Mouse (Mus musculus) adrenal gland (tissue): ENCODE measurements around the gene Gpcpd1.

ENCODE experiments used
- intact Hi-C: fragments of 180-260 bp; cut with DNase I; formaldehyde crosslinking; loops from one replicate; pipeline ENCODE4 v1.15.1; 2025

Gene Gpcpd1

DNA sequence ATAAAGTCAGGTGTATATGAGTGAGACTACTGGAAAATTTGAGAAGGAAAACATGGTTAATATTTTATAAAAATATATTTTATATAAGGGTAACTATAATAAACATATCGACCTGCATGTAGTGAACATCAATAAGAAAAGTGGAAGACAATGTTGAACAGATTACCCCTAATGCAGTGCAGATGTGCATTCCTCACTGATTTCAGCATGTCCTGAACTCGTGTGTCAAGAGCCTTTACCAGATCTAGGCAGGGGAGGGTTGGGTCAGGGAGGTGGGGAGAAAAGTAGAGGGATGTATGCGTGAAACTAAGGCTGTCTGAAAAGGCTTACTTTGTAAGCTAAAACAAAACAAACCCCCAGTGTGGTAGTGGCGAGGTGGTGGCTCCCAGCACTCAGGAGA lies 61.4 kb downstream of the Gpcpd1 start:
- intact Hi-C loops: no loop called here

- intact Hi-C loops: loop anchor here (5.0 to 10.0 kb wide), 4 partner anchors 184 to 389 kb away; partner anchors contain the start of genes Mcm8 and Trmt6
These were observed 69.3 kb downstream of the Gpcpd1 start for GRCm38 (mm10) chr2:132518021-132518901.

- intact Hi-C loops: loop anchor here (5.0 to 10.0 kb wide), 4 partner anchors 185 to 390 kb away; partner anchors contain the start of genes Mcm8 and Trmt6
These were observed 70.2 kb downstream of the Gpcpd1 start for GRCm38 (mm10) chr2:132517194-132517836.

DNA sequence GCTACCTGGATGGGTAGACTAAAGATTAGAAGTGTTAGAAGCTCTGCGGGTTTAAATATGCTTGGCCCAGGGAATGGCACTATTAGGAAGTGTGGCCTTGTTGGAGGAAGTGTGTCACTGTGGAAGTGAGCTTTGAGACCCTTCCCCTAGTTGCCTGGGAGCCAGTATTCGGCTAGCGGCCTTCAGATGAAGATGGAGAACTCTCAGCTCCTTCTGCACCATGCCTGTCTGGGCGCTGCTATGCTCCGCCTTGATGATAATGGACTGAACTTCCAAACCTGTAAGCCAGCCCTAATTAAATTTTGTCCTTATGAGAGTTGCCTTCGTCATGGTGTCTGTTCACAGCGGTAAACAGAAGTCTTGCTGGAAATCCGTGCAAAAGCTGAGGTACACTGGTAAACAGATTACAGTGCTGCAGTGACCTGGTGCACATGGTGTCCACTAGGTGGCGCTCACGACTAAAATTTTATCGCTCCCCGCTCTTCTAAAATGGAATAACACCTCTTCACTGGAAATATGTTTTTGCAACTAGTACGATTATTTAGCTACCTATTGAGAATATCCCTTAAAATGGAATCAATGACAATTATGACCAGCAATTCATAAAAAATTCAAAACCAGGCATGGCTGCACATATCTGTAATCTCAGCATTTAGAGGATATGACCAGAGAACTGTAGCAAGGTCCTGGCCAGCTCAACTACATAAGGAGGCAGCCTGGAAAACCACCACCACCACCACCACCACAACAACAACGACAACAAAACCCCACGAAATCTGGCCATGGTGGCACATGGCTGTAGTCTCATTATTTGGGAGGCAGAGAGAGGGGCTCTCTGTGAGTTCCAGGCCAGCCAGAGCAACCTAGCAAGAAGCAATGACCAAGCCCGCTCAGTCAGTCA lies 71.1 kb downstream of the Gpcpd1 start:
- intact Hi-C loops: loop anchor here (5.0 to 10.0 kb wide), 4 partner anchors 186 to 391 kb away; partner anchors contain the start of genes Mcm8 and Trmt6

GRCm38 (mm10) chr2:132515607-132516006 lies 71.9 kb downstream of the Gpcpd1 start:
- intact Hi-C loops: loop anchor here (5.0 to 10.0 kb wide), 4 partner anchors 187 to 392 kb away; partner anchors contain the start of genes Mcm8 and Trmt6

DNA sequence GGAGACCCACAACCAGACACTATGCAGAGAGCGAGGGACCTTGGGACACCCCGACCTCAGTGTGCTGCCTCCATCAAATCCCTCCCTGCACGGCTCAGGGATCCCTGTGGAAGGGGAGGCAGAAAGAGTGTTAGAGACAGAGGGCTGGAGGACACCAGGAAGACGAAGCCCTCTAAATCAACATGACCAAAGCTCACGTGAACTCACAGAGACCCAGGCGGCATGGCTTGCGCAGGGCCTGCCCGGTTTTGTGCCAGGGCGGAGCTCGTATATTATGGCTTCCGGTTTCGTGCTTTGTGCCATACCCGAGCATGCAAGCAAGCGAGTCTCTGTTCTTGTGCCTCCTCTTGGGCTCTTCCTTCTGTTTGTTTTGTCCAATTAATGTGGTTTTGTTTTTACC lies 72.5 kb downstream of the Gpcpd1 start:
- intact Hi-C loops: loop anchor here (5.0 to 10.0 kb wide), 4 partner anchors 187 to 392 kb away; partner anchors contain the start of genes Mcm8 and Trmt6

GRCm38 (mm10) chr2:132514353-132514752 lies 73.2 kb downstream of the Gpcpd1 start:
- intact Hi-C loops: loop anchor here (10.0 kb wide), 1 partner anchor 300 kb away; the partner anchor contains the start of genes Mcm8 and Trmt6

- intact Hi-C loops: loop anchor here (10.0 kb wide), 1 partner anchor 301 kb away; the partner anchor contains the start of genes Mcm8 and Trmt6
These were observed 74.0 kb downstream of the Gpcpd1 start for GRCm38 (mm10) chr2:132513371-132514181.

DNA sequence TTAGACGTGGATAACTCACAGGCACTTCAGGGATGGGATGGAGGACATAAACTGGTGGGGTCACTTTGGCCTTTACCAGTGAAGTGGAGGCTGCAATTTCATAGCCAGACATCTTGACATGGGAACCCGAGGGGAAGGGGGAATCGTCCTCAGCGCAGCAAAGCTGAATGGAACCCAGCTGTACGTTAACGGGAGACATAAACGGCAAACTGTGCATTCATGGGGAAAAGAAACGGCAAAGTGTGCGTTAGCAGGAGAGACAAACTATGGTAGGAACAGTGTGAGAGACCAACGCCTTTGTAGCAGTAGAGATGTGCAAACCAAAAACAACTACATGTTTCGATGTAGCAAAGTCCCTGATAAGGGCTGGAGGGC lies 74.6 kb downstream of the Gpcpd1 start:
- intact Hi-C loops: loop anchor here (10.0 kb wide), 1 partner anchor 302 kb away; the partner anchor contains the start of genes Mcm8 and Trmt6

DNA sequence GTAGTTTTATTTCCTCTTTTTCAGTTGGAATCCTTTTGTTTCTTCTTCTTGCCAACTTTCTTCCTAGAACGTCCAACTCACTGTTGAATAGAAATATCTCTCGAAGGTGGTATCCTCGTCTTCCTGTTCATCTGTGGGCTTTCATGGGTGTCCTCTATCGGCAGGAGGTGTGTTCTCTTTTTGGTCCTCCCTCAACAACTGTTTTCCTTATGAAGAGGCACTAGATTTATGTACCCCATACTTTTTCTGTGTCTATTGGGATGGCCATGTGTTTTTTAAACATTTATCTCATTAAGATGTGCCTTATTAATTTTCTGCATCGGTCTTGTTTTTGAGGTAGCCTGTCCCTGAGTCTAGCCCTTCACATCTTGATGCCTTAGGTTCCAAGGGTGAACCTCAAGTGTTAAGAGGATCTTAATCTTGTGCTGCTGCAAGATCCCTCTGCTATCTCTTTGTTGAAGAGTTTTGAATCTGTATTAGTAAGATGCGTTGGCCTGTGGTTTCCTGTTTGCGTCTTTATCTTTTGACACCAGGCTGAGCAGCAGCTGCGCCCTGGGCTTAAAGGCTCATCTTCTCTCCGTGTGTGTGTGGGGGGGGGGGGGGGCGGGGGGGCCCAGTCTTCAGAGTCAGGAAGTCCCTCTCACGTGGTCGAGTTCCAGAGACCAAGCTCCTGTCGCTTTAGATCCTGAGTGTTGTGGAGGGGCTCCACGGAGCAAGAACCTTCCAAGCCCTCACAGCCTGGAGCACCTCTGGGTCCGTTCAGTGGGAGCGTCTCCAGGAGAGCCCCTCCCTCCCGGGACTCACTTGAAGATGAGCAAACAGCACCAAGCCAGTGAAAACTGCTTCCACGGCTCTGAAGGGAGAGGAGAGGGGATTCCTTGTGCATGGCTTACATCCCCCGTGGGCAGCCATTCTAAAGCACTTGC lies 75.2 kb downstream of the Gpcpd1 start:
- intact Hi-C loops: loop anchor here (10.0 kb wide), 1 partner anchor 302 kb away; the partner anchor contains the start of genes Mcm8 and Trmt6

- intact Hi-C loops: loop anchor here (10.0 kb wide), 1 partner anchor 304 kb away; the partner anchor contains the start of genes Mcm8 and Trmt6
These were observed 76.3 kb downstream of the Gpcpd1 start for GRCm38 (mm10) chr2:132511011-132511818.

DNA sequence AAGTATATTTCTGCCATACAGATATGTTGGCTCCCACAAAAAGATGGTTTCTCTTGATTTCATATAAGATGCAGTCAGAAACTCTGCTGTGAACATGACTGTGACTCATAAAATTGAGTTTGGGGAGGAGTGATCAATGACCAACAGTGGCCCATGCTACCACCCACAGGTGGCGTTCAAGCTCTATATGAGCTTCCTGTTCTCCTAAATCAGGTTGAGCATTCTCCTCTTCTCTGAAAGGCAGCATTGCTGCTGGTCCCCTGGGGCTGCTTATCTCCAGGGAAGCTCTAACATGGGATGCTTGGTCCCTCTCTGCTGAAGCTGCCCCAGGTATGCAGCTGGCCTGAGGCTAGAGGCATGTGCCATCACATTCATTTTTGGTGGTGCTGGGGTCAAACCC lies 77.8 kb downstream of the Gpcpd1 start:
- intact Hi-C loops: loop anchor here (5.0 to 10.0 kb wide), 2 partner anchors 305 to 403 kb away; partner anchors contain the start of genes Mcm8 and Trmt6

DNA sequence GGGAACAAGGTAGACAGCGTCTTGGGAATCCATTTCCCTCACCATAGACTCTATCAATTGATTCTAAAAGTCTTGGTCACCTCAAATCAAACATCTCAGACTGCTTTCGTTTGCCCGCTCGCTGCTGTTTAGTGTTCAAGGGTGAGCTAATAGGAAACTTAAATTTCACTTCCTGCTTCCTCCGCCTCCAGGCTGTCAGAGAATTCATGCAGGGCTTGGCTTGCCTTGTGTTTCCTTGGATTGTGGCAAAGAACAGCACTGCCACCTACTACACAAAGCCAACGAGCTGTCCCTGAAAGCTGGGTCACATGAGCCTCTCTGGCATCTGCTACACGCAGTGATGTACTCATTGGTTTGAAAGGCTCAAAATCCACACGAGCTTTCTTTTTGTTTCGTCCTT lies 78.3 kb downstream of the Gpcpd1 start:
- intact Hi-C loops: loop anchor here (5.0 kb wide), 1 partner anchor 403 kb away; no protein-coding TSS in a partner anchor

GRCm38 (mm10) chr2:132507521-132507920 lies 80.0 kb downstream of the Gpcpd1 start:
- intact Hi-C loops: loop anchor here (5.0 kb wide), 1 partner anchor 405 kb away; no protein-coding TSS in a partner anchor

DNA sequence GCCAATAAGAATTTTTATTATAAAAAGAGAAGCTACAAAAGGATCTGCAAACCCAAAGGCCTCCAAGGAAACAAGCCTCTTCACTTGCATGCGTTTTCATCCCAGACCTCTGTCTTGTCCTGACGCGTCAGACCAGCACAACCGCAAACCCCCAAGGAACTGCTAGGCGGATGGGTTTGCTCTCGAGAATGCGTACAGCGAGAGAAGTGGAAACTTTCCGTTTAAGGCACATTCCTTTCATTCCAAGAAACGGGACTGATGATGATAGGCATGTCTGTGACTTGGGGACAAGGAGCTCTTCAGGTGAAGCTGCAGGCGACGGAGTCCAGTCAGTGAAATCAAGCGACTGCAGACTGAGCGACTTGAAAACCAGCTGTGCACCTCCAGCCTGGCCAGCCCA lies 80.4 kb downstream of the Gpcpd1 start:
- intact Hi-C loops: loop anchor here (5.0 kb wide), 1 partner anchor 405 kb away; no protein-coding TSS in a partner anchor

DNA sequence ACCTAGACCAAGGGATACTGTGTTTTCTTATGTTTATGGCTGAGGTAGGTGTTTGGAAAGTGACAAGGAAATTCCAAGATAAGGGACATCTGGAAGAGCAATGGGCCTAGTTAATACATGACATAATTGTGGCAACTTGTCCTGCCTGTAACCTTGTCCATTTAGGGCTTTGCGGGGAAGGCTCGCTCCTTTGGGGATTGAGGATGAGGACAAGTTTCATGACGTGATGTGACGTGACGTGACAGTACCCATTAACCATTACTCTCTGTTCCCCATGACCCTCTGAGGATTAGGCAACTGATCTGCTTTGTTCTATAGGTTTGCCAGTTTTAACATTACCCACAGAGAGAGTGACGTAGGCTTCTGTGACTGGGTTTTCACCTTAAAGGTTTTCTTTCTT lies 81.7 kb downstream of the Gpcpd1 start:
- intact Hi-C loops: loop anchor here (5.0 kb wide), 1 partner anchor 406 kb away; no protein-coding TSS in a partner anchor

DNA sequence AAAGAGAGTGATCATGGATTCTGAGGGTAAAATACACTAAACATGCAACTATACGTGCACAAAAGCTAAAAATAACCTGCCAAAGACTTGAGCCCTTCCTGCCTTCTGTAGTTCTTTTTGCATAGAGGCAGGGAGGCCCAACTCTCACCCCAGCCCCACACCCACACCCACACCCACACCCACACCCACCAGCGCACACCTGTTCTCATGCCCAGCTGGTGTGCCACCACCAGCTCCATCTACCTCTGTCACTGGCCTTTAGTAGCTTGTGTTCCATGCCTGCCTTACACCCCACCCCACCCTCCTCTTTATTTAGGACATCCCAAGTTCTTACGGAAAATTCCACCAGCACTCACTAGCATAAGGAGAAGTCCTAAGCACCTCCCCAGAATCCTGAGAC lies 89.2 kb downstream of the Gpcpd1 start:
- intact Hi-C loops: no loop called here
